Mouse (Mus musculus) cerebellum, adult 2 months (tissue): ENCODE measurements at regions not wholly inside any gene's neighbourhood (a gene's known extent, or its start where the extent isn't known, plus 50 kb on each side); places are given as distances from the start of the nearest gene placed in this dataset.

Experiments
- CTCF ChIP-seq: fragments of 200-500 bp; IDR thresholded peaks from 2 replicates; pipeline ENCODE4 v1.5.1; 2011; ENCODE audit warnings: low read depth, mild to moderate bottlenecking, control low read depth, low read length, moderate library complexity, borderline replicate concordance; ENCODE audit not compliant: insufficient read depth
- POLR2A ChIP-seq: fragments of 200-500 bp; IDR thresholded peaks from 2 replicates; pipeline ENCODE4 v1.6.1; 2011; ENCODE audit warnings: low read length, control low read depth, borderline replicate concordance; ENCODE audit not compliant: insufficient read depth

GRCm38 (mm10) chr12:56404833-56405232 is 59.1 kb upstream of the Mbip start:
- peak; percentile 36; the same call in 1 of the 2 replicates for TF ChIP-seq CTCF
- TF ChIP-seq POLR2A = no peak
